Mouse (Mus musculus): ENCODE data around the gene Gm10130.
"Not testable (repeated sequence)": the region's sequence is repeated elsewhere in the genome, so short reads cannot be mapped to it uniquely, and the experiment has no call there.

The Gm10130 gene

GRCm38 (mm10) chr2:150323402-150323801, at the start of gene Gm10130:
Gene Gm10130, plus strand, starts transcription at chr2:150323702.
- no peak for DNase-seq (ENCODE audit: low spot score)

DNA sequence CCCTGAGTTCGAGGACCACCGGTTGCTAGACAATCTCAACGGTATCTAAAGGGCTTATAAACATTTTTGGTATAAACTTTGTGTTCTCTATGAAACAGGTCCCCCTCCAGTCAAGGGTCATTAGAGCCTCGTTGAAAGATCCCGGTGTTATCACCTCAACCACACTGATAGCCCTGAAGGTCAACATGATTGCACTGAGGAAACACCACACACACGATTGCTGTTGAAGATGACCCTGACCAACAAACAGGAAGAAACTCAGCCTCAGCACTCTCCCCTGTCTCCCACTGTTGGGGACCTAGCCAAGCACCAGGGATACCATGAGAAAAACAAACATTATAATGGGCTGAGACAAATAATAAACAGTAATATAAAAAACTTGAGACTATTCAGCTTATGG, 29.8 kb upstream of the Gm10130 start:
- DNase-seq (ENCODE audit: low spot score): no peak

DNA sequence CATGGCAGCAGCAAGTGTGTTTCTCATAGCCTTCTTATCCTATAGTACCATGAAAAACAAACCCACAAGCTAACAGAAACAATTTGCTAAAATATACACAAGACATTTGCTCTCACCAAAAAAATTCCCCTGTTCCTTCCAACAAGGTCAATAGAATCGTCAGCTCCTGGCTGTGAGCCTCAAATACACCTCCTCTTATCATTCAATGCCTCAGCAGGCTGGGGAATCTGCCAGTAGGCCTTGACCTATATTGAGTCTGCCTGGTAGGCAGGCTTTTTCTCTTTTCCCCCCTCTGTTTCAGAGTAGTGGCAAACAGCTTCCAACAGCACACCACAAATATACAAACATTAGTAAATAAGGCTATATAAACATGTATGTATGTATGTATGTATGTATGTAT, 24.4 kb upstream of the Gm10130 start:
- no peak for DNase-seq (ENCODE audit: low spot score)

DNA sequence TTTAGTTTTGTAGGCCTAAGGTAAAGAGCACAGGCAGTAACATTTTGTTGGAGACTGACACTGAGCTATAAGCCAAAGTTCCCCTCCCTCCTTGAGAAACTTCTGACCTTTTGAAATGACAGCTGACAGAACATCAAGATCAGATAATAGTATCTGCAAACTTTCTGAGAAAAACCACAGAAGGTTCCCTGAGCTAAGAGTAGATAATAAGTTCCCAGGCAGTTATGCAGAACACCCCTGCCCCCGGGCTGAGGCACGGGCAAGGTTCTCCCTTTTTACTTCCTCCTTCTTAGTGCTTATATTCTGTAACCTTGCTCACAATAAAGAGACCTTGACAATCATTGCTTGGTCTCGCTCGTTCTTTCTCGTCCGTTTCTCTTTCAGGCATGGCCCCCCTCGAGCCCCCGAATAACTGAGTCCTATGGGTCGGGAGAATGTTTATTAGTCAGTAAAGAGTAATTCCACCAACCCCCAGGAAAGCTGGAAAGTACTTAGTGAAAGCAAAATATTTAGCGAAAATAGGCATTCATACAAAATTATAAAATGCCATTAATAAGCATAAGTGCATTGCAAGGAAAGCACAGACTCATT, 16.2 kb upstream of the Gm10130 start:
- no peak for DNase-seq (ENCODE audit: low spot score)

DNA sequence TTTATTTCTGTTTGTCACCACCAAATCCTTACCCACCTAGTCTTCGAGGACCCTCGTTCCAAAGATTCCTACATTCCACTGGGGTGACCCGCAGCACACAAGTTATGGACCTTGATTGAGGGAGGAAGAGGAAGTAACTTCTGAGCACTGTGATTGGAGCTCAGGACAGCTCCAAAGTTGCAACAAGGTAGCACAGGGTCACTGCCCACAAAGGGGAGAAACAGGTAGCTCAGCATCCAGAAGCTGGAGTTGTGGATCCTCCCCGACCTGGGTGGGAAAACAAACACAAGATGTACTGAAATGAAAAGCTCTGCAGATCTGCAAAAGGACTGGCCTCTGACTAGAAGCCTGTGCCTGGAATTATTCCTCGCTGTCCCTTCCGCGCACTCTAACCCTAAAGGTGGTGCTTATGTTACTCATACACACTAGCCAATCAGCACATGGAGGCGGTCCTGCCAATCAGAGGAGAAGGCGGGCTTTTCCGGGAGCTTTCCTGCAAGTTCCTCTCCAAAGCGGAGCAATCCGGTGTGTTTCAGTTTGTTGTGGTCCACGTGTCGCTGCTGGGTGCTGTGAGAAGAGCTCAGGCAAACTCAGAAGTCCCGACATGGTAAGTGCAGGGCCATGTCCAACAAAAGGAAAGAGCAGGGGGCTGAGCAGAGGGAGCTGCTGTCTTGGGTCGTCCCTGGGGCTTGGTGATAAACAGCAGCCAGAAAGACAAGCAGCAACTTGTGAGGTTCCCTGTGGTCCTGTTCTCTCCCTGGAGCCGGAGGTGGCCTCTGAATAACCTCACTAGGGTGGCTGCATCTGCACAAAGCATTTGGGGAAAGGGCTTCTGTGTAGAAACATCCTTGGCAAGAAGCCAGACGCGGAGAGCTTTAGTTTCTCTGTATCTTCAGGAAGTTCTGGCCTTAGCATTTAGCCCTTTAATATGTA, 12.3 kb upstream of the Gm10130 start:
- peak; percentile 93 for DNase-seq (ENCODE audit: low spot score)

DNA sequence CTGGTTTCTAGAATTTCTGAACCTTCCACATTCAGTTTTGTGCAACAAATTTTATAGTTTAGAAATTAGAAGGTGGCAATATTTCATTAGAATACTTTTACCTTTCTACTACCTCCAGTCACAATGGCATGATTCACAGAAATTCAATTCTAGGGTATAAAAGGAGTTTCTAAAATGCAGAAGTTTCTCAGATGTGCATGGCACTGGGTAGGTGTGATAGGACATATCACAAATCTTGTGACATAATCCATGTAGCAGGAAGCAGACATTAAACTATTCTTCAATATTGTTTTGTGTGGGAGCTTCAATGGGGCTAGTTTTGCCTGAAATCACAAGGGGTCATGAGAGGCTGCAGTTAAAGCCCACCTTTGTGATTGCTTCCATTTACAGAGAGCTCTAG, 7.4 kb upstream of the Gm10130 start:
- no peak for DNase-seq (ENCODE audit: low spot score)

DNA sequence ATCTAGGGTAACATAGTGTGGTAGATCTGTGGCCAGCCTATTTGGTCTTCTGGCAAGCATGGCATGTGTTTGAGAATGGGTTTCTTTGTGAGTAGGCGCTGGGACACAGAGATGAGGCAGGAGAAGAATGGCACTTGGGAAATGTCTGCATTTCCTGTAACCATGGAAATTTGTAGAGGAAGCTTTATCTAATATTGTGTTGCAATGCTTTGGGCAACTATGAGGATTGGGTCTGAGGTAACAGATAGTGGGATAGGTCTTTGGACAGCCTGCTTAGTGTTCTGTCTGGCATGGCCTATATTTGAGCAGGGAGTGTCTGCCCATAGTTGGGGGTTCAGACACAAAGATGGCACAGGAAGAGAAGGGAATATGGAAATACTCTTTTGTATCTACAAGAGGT, 4.5 kb upstream of the Gm10130 start:
- DNase-seq (ENCODE audit: low spot score): no peak

- not testable (repeated sequence) for DNase-seq (ENCODE audit: low spot score)
Observed at GRCm38 (mm10) chr2:150357136-150357535, 33.6 kb downstream of the Gm10130 start.

- DNase-seq (ENCODE audit: low spot score): peak; percentile 86
Observed at GRCm38 (mm10) chr2:150362113-150362877, 38.8 kb downstream of the Gm10130 start, which contains the start of gene 3300002I08Rik. Gene 3300002I08Rik, minus strand, starts transcription at chr2:150362765.

DNA sequence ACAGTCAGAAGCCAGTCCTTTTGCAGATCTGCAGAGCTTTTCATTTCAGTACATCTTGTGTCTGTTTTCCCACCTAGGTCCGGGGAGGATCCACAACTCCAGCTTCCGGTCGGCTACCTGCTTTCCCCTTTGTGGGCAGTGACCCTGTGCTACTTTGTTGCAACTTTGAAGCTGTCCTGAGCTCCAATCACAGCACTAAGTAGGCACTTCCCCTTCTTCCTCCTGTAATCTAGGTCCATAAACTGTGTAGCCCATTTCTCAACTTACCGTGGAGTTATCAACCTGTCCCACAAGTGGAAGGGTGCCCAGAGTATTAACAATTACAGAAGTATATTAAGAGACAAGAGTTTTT, 39.4 kb downstream of the Gm10130 start:
- no peak for DNase-seq (ENCODE audit: low spot score)

DNA sequence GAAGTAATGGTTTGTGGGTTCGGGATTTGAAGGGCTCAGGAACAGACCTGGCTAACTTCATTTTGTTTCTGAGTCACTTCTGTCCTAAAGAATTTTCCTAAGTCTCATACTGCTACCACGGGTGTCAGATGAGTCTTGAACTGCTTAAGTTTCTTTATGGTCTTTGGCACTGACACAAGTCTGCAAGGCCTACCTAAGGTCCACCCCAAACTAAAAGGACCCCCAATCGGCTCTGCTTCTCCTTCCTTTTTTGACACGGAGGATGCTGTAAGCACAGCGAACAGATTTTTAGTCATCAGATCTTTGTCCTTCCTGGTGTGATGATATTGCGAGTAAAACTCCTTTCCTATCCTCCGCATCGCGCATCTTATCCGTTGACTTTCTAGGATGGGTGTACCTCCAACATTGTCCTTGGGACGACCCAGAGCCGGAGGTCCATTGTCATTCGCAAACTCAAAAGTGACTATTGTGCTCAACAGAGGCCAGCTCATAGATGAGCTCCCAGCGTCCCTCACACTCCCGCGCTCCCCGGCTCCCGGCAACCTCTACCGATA, 62.1 kb downstream of the Gm10130 start:
- not testable (repeated sequence) for DNase-seq (ENCODE audit: low spot score)

DNA sequence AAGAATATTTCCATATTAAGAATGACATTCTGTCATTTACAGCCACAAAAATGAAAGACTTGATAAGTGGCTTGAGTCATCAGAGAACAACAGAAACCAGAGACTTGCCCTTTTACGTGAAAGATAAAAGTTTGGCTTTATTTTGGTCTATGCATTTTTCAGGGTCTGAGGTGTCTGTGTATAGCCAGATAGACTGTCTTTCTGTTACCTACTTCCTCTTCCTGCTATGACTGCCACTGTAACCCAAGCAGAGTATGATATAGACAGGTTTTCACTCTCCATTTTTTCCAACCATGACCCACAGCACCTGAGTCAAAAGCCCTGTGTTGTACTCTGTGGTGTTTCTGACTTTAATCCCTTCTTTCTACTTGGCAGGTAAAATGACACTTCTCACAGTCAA, 66.7 kb downstream of the Gm10130 start:
- no peak for DNase-seq (ENCODE audit: low spot score)

GRCm38 (mm10) chr2:150412146-150412545, 88.6 kb downstream of the Gm10130 start:
- not testable (repeated sequence) for DNase-seq (ENCODE audit: low spot score)
